Mouse (Mus musculus): ENCODE data around the gene Vps18.

Gene Vps18

GRCm38 (mm10) chr2:119344537-119345138, 56.1 kb downstream of the Vps18 start:
- DNase-seq (ENCODE audit: low read depth, low spot score), result no peak

All from retina, adult 2 months (tissue).